Mouse (Mus musculus) layer of hippocampus, adult 8-10 months (tissue): ENCODE results near the gene Tagln. TPM values are rescaled to one million over a fixed set of nuclear protein-coding genes. Genes with fewer than 3 reads are reported as not detected.

ENCODE experiments used
- DNase-seq, 2 experiments: peaks; one replicate each; pipeline ENCODE4 v3.0.0; 2022; ENCODE audit warnings: low spot score in 2 of 2
- total RNA-seq, 4 experiments: library from RNA; stranded (reverse); gene quantifications; 2 replicates each; pipeline ENCODE4 v1.2.4; 2022

The Tagln gene
- total RNA-seq, result 10 to 100 TPM in 2 of 4 experiments, 1 to 10 TPM in 2; 4.2 to 16.3 (median 8.8) TPM

DNA sequence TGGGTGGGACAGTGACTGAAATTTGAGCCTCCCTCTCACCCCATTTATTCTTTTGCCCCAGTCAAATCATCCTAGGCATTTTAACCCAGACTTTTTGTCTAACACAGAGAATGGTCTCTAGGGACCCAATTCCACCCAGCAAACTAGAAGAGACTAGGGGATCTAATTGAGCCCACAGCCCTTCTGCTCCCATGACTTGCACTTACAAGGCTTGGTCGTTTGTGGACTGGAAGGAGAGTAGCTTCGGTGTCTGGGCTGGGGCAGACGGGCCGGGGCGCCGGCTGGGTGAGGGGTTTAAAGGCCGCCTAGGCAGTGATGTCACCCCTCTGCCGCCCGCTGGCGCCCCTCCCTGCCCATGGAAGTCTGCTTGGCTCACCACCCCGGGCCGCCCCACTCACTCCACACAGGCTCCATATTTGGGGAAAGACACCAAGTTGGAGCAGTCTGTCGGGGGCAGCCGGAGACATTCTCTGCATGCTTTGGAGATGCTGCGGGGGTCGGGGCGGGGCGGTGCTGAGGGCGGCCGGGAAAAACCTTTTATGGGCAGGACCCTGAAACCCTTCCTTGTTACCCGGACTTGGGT lies at the start of gene Tagln:
Gene Tagln, minus strand, starts transcription at position 431 of the 583 bp plus-strand sequence.
- no peak for DNase-seq

DNA sequence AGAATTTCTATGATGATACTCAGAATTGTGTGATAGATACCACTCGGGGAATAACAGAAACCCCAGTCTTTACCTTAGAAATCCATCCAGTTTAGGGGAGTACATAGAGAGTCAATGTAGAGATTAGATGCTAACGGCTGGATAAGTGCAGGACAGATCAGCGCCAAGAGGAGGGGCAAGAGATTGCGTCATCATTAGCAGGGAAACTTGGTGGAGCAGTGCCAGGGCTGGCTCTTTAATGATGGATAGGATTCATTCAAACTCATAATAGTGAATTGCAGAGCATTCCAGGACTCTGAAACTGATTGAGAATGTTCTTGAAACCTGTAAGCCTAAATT lies 49.3 kb upstream of the Tagln start:
- peak; percentile 34 to 60 for DNase-seq

DNA sequence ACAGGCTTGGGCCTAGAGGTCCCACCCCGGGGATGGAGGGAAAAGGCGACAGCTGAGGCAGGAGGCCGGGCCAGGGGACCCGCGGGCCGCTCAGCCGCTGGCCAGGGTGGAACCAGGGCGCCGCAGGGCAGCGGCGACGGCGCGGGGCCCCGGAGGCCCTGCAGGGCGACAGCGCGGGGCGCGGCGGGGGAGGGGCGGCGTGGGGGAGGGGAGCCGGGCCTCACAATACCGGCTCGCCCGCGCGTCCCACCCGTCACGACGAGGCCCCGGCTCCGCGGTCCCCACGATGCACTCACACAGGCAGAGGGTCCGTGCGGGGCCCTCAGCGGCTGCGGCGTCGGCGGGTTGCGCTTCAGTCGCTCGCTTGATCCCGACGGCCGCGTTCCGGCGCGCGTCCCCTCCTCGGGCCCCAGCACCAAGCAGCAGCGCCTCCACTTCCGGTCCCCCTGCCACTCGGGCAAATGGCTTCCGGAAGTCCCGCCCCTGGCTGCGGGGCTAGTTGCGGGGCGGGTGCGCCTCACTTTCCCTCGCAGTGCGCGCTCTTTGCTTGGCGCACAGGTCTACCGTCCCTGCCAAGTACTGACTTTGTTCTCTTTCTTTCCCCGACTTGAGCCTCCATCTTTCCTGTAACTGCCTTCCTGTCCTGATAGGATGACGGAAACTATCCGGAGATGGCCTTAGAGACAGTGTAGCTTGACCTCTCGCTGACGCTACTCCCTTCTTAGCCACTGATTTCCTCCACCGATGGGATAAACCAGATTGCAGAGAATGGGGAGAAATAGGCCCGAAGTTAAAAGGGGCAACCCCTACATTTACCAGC lies 48.8 kb upstream of the Tagln start:
- peak; percentile 78 to 87 for DNase-seq

DNA sequence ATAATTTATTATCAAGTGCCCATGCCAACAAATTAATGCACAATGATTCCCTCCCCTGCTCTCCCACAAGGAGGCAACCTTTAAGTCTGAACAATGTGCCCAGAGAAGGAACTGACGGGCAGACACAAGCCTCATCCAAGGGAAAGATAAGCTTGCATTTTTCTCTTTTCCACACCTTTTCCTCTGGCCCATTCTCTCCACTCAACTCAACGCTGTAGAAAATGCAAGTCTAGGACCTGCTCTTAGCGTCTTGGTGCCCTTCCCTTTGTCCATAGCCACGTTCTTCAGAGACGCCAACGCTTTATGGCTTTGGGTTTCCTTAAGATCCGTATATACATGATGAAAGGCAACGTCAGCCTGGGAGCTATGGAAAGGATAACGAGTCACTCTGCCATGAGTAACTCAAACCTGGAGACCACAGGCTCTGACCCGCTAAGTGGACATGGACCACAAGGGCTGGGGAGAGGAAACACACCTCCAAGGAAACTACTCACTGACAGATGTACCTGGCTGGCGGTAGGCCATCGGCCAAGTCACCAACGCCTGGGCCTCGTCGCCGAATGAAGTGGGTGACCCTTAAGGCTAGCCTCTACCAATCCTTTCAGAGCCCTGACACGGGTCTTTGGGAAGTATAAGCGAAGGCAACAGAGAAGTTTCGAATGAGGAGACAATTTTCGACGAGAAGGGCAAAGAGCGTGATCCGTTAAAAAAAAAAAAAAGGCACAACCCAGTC lies 48.0 kb upstream of the Tagln start:
- no peak for DNase-seq

DNA sequence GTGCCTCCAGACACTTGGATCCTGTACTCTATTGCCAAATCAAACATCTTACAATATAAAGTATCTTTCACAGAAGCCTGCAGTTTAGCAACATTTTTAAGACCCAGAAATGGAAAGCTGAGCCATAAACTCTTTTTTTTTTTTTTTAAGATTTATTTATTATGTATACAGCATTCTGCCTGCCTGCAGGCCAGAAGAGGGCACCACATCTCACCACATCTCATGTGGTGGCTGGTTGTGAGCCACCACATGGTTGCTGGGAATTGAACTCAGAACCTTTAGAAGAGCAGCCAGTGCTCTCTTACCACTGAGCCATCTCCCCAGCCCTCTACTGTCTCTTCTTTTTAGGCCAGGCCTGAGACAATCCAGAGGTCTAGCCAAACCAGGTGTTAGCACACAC lies 45.5 kb upstream of the Tagln start:
- DNase-seq, result no peak

DNA sequence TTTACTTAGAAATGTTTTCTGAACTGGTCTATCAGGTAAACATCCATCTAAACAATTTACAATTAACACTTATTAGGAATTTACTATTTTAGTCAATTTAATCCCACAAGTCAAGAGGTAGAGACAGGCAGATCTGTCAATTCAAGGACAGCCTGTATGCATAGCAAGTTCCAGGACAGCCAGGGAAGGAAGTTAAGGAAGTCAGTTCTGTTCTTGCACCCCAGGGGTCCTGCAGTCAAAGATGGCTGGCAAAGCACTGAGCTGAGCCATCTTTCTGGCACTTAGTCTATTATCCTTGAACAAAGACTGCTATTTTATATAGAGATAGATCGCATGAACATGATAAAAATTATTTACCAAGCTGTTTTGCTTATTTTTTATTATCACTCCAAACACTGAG lies 44.8 kb upstream of the Tagln start:
- DNase-seq, result no peak

DNA sequence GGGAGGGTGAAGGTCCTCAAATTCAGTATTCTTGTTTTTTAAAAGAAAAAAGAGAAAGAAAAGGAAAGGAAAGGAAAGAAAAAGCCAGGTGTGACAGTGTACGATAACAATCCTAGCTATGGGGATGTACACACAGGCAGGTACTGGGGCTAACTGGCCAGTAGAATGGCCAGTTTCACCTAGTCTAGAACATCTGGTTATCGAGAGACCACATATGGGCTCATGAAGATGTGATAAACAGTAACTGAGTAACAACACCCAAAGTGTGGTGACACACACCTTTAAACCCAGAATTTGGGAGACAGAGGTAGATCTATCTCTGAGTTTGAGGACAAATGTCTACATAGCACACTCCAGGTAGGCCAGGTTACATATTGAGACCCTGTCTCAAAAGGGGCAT lies 43.9 kb upstream of the Tagln start:
- DNase-seq, result no peak

DNA sequence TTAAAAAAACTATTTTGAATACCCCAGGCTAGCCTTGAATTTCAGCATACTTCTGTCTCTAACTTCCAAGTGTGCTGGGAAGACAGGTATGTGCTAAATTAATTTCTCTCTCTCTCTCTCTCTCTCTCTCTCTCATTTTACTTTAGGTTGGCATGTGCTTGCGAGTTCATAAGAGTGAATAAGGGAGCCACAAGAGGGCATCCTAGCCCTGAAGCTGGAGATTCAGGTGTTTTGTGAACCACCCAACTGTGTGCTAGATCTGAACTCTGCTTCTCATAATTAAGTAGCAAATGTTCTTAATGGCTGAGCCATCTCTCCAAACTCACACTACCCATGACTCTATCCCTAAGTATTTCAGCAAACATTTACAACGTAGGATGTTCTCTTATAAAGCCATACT lies 41.0 kb upstream of the Tagln start:
- DNase-seq, result no peak

DNA sequence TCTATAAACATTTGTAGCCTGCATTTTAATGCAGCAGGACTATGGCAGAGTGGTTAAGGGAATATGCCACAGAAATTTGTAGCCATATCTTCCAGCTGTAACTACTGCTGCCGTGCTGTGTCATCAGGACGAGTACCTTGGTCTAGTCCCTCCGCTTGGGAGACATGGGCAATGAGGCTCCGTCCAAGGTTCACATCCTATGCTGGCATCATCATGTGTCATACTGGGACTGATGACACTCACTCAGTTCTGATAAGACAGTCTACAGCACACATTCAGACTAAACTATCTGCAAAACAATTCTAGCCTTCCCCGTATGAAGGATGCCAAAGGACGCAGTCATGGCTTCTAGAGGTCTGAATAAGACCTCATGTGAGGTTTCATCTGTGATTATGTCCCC lies 27.7 kb upstream of the Tagln start:
- DNase-seq, result no peak

DNA sequence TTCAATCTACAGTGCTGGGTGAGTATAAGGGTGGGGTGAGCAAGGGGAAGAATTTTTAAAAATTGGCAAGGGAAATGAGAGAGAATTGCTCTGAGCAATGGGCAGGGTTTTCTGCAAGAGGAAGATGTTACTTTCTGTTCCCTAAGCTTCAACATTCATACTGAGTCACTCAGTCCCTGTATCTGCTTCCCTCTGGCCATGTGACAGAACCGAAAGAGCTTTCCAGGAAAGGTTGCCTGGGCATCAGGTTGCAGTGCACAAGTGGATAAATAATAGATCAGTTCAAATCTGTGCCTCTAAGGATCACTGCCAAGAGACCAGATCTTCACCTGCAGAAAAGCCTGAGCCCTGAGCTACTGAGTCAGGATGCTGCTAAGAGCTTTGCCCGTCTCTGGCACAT lies 26.0 kb upstream of the Tagln start:
- DNase-seq, result no peak

DNA sequence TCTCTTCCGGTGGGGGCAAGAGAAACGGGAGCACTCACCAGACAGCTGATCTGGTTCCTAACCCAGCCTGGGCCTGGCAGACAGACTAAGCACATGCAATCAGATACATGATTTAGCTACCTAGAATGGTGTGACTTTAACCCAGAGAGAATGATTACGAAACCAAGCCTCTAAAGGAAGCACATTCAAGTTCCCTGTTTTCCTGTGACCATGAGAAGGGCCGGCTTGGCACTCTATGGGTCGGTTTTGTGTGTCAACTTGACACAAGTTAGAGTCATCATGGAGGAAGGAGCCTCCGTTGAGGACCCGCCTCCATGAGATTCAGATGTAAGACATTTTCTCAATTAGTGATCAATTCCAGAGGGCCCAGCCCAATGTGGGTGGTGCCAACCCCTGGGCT lies 23.8 kb upstream of the Tagln start:
- no peak for DNase-seq

DNA sequence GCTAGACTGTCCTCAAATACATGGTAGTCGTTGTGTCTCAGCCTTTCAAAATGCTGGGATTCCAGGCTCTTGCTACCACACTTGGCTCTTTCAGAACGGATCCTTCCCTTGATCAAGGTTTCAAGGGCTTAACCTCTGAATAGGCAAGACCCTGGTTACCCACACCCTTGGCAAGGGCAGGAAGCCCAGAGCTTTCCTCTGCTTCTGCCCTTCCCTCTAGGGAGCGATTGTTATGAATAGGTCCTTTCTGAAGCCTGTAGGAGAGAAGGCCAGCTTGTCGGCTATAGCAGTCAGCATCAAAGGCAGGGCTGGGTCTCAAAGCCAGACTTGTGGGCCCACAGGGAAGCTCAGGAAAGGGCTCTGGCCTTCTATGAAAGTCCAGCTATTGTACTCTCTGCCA lies 23.0 kb upstream of the Tagln start:
- DNase-seq, result no peak

DNA sequence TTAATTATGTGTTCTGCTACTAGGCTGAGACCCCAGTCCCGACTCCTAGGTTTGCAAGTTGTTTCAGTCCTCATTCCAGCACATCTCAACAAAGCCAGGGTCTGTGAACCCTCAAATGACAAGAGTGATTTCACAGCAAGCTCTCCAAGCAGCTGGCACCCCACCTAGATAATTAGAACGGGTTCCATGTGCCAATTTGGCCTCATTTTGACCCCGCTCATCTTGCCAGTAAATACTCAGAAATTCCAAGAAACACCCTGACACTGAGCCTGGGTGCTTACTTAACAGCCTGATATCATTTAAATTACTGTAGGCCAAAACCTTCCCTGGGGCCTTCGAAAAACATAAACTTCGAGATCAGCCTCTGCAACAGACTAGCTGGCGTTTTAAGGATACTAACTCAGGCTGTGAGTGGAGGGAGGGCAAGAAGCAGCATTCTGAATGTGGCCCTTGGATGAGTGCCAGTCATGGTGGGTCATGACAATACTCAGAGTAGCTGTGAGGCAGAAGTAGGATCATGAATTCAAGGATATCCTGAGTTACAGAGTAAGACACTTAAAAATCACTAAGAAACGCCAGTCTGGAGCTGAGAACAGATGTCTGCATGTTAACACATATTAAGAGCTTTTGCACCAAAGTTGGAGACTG lies 22.3 kb upstream of the Tagln start:
- DNase-seq, result no peak

DNA sequence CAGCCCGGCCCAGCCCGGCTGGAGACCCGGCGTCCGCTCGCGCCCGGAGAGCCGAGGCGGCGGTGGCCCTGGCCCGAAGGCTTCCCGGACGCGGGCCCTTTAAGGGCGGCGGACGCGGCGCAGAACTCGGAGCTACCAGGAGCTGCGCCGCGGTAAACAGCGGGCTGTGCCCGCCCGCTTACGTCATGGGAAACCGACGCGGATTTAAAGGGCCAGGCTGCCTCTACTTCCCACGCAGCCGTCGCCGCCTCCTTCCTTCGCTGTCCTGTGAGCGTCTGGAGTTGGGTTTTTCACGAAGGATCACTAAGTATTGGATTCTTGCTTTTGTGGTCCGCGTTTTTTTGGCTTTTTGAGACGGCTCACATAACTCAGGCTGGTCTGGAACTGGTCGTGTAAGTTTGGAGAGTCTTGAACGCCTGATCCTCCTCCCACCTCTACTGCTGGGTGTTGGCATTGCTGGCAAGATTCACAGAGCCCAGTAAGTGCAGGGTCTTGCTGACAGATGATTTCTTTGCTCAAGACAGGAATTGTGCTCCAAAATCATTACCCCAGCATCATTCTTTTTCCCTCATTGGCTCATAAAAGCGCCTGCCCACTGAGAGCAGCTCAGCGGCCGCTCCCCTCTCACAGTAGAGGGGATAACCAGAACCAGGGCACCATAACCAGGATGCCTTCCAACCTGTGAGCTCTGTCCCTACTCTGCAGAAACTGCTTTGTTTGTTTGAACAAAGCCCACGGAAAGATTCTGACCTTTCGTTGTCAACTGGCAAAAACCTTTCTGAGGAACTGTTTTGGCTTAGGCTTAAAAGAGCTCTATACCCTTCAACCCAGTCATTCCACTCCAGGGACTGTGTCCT lies 19.5 kb upstream of the Tagln start, which contains the start of gene Sidt2:
Gene Sidt2, minus strand, starts transcription at position 152 of the 857 bp plus-strand sequence.
- peak; percentile 82 to 91 for DNase-seq

DNA sequence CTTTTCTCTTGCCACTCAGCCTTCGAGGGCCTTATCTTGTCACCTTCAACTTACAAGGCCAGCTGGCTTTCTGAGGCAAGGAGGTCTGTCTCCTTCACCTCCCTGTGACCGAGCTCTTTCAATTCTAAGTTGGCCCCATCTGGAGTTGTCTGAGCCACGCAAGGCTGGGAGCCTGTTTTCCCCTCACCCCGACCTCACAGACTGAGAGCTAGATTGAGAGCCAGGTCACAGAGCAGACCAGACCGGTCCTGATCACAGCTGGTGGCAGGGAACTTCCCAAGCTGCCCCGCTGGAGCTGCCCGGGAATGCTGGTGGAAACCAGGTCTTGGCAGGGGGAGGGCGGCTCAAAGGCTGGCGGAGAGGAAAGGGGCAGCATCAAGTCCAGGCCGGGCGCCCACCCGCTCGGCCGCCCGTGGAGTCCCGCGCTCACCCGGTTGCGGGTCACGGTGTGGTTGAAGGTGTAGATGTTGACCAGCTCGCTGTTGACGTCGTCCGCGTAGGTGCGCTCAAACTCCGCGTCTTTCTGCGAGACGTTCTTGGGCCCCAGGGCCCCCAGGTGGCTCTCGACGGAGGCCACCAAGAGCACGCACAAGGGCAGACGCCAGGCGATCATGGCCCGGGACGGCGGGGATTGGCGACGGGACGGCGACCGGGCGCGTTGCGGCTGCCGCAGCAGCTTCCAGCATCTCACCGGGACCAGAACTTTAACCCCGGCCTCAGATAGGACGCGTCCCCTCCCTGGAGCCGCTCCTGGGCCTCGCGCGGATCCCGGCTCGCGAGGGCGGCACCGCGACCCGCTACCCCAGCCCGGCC lies 18.6 kb upstream of the Tagln start:
- DNase-seq, result peak in 1 of 2 experiments; percentile 35

DNA sequence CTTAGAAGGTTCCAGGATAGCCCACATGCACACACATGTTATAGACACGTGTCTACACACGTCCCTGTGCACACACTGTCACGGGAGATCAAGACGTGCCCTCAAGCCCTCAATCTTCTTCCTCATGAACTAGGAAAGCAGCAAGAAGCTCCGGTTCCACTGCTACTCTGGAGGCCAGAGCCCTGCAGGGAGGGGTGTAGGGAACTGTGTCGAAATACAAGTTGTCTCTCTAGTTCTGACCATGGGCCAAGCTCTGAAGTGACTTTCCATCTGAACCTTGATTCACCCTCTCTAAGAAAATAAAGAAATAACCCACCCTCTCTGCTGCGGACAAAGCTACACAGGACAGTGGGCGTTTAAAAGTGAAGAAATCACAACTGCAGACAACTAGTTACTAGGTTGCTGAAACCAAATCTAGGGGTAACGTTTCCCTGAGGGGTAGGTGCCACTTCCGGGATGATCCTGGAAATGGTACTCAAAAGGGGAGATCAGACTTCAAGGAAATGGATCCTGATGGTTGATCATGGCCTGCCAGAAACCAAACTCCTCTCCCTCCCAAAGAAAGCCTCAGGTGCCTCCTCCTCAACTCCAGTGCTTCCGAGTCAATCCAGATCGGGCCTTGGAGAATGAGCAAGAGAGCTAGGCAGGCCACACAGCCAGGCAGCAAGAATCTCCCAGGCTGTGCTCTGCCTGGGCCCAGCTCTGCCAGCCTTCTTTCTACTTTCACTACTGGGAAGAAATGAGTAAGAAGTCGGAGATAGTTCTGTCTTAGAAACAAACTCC lies 17.8 kb upstream of the Tagln start:
- no peak for DNase-seq

DNA sequence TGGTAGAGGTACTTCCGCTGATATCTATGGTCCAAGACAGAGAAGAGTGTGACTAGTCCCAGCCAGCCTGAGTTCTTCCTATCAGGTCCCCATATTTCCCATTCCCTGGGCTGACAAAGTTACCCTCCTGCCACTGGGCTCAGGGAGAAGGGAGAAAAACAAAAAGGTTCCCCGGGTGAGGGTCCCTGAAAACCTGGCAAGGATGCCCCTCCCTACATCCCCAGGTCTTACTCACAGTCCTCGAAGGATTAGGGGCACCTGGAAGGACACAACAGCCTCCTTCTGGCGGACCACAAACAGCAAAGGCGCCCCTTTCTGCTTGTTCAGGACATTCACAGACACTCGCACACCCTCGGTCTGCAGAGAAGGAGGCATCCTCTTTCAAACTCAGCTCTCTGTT lies 17.0 kb upstream of the Tagln start:
- DNase-seq, result no peak

DNA sequence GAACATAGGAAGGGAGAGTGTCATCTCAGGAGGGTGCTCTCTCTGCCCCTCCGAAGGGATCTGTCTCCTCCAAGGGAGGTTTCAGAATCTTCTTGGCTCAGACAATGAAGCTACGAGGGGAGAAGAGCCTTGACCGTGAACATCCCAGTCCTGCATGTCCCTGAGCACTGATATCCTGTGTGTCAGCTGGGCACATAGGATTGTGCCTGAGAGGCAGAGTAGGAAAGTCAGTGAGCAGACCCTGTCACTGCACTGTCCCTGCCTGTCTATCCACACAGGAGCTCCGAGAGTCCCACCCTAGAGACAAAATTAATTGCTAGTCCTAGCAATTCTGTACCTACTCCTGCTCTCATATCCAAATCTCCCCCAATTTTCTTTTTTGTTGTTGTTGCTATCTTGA lies 16.2 kb upstream of the Tagln start:
- DNase-seq, result no peak

DNA sequence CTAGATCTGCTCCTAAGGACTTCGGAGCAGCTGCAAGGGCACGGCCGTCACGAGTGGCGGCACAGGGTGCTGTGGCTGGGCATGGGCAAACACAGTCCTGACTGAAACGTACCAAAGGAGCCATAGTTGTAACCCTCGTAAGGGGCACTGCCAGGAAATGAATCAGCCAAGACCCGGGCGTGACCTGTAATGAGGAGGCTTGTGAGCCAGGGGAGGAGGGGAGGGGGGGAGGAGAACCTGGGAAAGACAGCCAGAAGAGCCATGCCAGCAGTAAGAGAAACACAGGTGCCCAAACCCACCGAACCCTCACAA lies 11.0 kb upstream of the Tagln start:
- DNase-seq, result no peak
